Mouse (Mus musculus): ENCODE measurements around the gene H2-DMa.

DNA sequence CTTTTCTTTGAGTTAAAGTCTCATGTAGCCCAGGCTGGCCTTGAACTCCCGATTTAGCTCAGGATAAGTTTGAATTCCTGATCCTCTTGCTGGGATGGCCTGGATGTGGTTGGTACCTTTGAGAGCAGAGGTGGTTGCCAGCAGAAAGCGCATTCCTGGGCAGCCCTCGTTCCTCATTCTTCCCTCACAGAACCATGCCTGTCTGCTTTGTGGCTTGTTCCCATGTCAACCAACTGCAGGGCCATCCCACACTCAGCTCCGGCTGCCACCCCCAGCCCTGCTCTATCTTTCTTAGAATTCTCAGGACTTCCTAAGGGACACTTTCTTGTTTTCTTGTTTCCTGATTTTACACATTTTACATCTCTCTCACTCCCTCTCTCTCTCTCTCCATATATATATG is 22.1 kb downstream of the H2-DMa start:
- TF ChIP-seq GATA1 (IDR thresholded peaks at IDR 0.05; ENCODE audit: borderline replicate concordance, low read length) (no peak), FLI1 (IDR thresholded peaks at IDR 0.05; ENCODE audit: low read length) (no peak)

Measured in megakaryocyte, embryonic 14.5 days (primary cell).